Mouse (Mus musculus): Measurements from ENCODE around the gene Rbm3.

DNA sequence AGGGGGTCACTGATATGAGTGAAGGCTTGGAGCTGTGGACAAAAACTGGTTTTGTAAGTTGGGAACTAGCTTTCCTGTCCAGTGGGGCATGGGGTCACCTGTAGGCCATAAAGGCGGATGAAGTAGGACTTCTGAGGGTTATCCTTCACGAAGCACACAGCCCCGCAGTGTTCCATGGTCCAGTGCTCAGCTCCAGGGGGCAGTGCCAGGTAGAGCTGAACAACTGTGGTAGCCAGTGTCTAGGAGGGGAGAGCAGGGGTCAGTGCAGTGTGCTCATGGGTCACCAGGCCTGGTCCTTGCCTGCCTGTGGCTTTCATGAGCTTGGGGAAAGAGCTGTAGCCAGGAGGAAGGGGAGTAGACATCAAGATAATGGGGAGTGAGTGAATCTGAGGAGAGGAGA lies 55.9 kb downstream of the Rbm3 start:
- TF ChIP-seq POLR2A (IDR thresholded peaks at IDR 0.05; ENCODE audit: extremely low read depth, insufficient read depth, low read length) (no peak), CTCF (IDR thresholded peaks at IDR 0.05; ENCODE audit: low read depth, low read length) (no peak)

Measured in liver, adult 2 months (tissue).